Mouse (Mus musculus) kidney, adult 9 months (tissue): ENCODE data around the gene Raet1e.
"Not testable (repeated sequence)": the region's sequence is repeated elsewhere in the genome, so short reads cannot be mapped to it uniquely, and the experiment has no call there.

Source experiments
- DNase-seq: peaks from one replicate; pipeline ENCODE4 v3.0.0; 2022

Gene Raet1e

GRCm38 (mm10) chr10:22165328-22166003 lies 7.1 kb downstream of the Raet1e start:
- DNase-seq, result not testable (repeated sequence)

DNA sequence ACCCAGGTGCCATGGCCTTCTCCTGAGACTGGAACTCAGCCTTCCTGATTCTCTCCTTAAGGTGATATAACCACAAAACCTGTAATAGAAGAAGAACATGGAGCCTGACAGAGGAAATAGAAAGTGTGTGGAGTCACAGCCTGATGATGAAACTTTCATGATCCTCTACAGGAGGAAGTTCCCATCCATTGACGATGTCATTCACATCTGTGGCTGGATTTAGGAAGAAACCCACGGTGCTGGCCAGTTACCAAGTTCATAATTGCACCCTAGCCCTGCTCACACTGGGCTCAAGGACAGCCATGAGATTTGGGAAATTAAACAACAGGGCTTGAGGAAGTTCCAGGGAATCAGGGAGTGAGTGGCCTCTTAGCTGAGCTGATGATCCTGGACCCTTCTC lies 7.7 kb downstream of the Raet1e start:
- not testable (repeated sequence) for DNase-seq

- DNase-seq, result not testable (repeated sequence)
Measured at GRCm38 (mm10) chr10:22167061-22167460, 8.7 kb downstream of the Raet1e start.

- DNase-seq, result not testable (repeated sequence)
Measured at GRCm38 (mm10) chr10:22169116-22169515, 10.7 kb downstream of the Raet1e start.

- not testable (repeated sequence) for DNase-seq
Measured at GRCm38 (mm10) chr10:22172431-22173334, 14.3 kb downstream of the Raet1e start.

GRCm38 (mm10) chr10:22173335-22174189 lies 15.2 kb downstream of the Raet1e start:
- DNase-seq, result not testable (repeated sequence)

- DNase-seq, result not testable (repeated sequence)
Measured at GRCm38 (mm10) chr10:22174190-22174487, 15.8 kb downstream of the Raet1e start.

GRCm38 (mm10) chr10:22176515-22176914 lies 18.1 kb downstream of the Raet1e start:
- DNase-seq, result not testable (repeated sequence)

GRCm38 (mm10) chr10:22191035-22191434 lies 32.7 kb downstream of the Raet1e start:
- not testable (repeated sequence) for DNase-seq

- not testable (repeated sequence) for DNase-seq
Measured at GRCm38 (mm10) chr10:22201352-22201751, 43.0 kb downstream of the Raet1e start.

DNA sequence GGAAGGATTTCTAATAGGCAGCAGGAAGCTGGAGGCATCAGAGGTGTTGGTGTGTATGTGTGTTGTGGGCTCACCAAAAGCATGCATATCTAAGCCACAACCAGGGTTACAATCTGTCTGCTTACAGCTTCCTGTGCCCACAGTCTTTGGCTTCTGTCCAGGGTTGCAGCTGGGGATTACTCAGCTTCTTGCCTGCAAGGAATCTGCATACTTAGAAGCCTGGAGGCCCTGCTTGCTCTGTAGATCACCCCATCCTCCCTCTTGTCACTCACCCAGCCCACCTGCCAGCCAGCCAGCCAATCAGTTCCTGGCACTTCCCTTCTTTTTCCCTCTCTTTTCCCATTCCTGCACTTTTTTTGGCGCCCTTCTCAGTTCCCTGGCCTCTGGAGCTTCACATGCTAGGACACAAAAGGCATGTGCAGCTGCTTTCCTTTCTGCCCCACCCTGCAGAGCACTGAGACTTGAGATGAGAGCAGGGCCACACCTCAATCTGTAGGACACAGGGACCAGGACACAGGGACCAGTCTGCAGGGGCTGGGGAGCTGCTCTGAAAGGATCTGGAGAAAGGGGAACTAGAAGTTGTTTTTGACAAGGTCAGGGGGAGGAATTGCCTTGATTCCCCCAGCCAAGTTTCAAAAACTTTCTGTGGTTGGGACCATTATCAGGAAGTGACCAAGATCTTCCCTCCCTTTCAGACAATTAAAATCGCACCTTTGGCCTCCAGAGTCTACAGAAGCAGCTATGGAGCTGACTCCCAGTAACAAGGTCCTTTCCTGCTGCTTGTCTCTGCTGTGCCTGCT lies 44.6 kb downstream of the Raet1e start:
- not testable (repeated sequence) for DNase-seq

- not testable (repeated sequence) for DNase-seq
Measured at GRCm38 (mm10) chr10:22206443-22206842, 48.1 kb downstream of the Raet1e start.

GRCm38 (mm10) chr10:22212012-22212696 lies 53.8 kb downstream of the Raet1e start:
- peak; percentile 53 for DNase-seq

DNA sequence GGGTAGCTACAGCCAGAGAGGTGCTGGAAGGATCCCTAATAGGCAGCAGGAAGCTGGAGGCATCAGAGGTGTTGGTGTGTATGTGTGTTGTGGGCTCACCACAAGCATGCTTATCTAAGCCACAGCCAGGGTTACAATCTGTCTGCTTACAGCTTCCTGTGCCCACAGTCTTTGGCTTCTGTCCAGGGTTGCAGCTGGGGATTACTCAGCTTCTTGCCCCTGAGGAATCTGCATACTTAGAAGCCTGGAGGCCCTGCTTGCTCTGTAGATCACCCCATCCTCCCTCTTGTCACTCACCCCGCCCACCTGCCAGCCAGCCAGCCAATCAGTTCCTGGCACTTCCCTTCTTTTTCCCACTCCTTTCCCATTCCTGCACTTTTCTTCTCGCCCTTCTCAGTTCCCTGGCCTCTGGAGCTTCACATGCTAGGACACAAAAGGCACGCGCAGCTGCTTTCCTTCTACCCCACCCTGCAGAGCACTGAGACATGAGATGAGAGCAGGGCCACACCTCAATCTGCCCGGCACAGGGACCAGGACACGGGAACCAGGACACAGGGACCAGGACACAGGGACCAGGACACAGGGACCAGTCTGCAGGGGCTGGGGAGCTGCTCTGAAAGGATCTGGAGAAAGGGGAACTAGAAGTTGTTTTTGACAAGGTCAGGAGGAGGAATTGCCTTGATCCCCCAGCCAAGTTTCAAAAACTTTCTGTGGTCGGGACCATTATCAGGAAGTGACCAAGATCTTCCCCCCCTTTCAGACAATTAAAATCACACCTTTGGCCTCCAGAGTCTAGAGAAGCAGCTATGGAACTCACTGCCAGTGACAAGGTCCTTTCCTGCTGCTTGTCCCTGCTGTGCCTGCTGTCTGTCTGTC lies 65.3 kb downstream of the Raet1e start:
- DNase-seq, result peak; percentile 11

DNA sequence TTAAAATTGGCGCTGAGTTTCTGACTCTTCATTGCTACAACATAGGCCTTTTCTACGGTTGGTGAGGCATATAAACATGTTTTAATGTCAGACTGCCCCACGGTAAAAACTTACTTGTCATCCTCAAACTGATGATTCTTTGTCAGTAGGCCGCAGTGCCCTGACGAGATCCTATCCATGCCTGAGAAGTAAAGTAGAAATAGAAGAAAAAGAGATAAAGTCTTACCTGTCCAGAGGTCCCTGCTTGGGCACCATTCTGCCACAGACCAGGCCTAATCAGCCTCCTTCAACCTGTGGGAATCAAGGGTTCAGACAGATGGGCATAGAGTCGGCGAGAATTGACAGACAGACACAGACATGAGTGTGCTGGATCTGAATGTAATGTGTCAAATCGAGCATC lies 106.7 kb downstream of the Raet1e start:
- no peak for DNase-seq

- DNase-seq, result not testable (repeated sequence)
Measured at GRCm38 (mm10) chr10:22270879-22271786, 112.8 kb downstream of the Raet1e start.

DNA sequence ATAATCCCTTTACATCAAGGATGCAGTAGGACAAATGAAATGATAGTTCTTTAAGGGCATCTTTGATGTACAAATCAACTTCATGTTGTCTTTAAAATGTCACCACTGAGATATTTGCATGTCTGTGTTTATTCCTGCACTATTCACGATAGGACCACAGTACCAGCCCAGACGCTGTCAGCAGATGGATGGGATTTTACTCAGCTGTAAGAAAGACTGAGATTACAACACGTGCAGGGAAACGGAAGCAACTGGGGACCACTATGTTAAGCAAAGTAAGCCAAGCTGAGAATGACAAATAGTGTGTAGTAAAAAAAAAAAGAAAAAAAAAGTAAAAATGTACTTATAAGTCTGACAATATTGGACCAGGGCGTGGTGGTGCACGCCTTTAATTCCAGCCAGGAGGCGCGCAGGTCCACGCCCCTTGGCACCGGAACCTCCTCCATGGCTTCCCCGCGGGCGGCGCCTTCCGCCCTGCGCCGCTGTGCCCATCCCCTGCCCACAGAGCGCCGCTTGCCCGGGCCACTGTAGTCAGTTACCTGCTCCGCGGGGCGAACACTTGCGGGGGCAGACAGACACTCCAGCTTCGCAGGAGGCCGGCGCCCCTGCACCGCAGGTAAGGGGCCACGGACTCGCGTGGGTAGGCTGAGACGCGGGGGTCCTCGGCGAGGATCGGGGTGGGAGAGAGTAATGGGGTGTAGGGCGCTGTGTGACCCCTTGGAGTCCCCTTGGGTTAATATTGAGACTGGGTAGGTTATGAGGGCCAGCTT lies 114.7 kb downstream of the Raet1e start:
- DNase-seq, result not testable (repeated sequence)

- no peak for DNase-seq
Measured at GRCm38 (mm10) chr10:22273684-22274305, 115.4 kb downstream of the Raet1e start.
